Mouse (Mus musculus) kidney, postnatal 36 days (tissue): ENCODE results near the gene Smpdl3a.
A peak's percentile ranks its signal among the peaks of the same experiment; 100 is the strongest.

ENCODE experiments used
- DNase-seq, 2 experiments: peaks; one replicate each; pipeline ENCODE4 v3.0.0; 2021 to 2022; ENCODE audit warnings: mixed read lengths in 2 of 2

Smpdl3a gene

DNA sequence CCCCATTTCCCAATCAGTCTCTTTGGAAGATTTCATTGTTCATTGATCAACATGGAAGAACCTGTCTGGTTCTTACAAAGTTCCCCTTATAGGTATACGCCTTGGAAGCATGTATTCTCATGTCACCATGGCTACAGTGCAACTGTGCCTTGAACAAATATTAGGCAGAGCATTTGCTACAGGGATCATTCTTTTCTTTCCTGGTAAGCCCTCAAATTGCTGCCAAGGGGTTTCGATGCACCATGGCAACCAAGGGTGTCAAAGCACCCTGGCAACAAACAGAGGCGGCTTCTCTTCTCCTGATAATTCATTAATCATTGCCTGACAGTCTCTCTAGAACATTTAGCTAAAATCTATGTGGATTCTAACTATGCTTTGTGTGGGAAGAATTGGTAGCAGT, 28.3 kb downstream of the Smpdl3a start:
- no peak for DNase-seq

DNA sequence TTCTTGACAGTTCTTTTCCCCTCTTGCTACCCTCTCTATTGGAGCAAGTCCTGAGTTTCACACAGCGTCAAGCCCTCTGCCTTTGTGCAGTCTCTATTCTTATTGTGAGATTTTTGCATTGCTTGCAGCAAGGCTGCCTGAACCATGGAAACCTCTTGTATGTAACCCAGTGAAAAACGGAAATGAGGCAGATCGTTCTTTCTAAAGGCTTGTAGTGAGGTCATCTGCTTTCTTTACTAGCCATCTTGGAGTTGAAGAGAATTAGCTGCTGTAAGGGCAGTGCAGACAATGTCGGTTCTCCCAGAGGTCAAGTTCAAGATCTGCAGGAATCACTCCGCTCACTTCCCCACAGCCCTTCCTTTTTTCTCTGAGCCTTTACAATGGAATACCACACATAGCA, 34.5 kb downstream of the Smpdl3a start:
- DNase-seq, result no peak

DNA sequence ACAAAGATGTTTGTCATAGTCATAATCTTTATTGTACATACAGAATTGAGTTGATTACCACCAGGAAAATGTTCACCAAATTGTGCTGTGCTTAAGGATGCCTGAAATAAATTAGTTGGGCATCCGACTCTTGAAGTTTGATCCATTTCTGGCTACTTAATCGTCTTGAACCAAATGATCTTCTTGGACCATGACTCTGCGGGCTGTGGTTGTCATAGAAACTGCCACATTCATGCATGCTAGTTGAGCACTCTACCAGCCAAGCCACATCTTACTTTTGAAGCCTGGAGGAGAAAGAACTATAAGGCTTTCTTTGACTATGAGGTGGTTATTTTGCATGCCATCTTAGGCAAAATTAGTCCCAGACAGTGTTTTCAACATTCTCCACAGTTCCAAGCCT, 35.5 kb downstream of the Smpdl3a start:
- no peak for DNase-seq

DNA sequence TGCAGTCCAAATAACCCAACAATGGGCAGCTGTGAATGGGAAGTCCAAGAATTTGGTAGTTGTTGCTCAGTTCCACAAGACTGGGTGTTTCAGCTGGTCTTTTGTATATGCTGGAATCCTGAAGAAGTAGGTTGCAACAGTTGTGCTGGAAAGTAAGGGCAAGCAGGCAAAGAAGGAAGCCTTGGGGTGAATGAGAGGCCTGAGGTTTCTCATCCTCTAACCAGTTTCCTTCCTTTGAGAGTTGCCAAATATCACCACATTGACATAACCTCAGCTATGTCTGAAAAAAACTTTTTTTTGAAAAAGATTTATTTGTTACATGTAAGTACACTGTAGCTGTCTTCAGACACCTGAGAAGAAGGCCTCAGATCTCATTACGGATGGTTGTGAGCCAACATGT, 41.0 kb downstream of the Smpdl3a start:
- DNase-seq, result no peak

DNA sequence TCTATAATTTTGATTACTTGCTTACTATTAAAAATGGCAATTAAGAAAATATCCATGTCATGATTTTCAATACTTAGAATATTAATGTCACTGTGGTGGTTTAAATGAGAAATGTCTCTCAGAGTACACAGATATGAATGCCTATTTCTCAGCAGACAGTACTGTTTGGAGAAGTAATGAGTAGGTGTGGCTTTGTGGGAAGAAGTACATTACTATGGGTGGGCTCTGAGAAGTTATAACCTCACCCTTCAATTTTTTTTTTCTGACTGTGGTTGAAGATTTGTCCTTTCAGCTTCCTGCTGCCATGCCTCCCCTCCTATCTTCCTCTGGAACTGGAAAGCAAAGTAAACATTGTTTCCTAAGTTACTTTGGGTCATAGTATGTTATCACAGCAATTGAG, 41.8 kb downstream of the Smpdl3a start:
- DNase-seq, result no peak

DNA sequence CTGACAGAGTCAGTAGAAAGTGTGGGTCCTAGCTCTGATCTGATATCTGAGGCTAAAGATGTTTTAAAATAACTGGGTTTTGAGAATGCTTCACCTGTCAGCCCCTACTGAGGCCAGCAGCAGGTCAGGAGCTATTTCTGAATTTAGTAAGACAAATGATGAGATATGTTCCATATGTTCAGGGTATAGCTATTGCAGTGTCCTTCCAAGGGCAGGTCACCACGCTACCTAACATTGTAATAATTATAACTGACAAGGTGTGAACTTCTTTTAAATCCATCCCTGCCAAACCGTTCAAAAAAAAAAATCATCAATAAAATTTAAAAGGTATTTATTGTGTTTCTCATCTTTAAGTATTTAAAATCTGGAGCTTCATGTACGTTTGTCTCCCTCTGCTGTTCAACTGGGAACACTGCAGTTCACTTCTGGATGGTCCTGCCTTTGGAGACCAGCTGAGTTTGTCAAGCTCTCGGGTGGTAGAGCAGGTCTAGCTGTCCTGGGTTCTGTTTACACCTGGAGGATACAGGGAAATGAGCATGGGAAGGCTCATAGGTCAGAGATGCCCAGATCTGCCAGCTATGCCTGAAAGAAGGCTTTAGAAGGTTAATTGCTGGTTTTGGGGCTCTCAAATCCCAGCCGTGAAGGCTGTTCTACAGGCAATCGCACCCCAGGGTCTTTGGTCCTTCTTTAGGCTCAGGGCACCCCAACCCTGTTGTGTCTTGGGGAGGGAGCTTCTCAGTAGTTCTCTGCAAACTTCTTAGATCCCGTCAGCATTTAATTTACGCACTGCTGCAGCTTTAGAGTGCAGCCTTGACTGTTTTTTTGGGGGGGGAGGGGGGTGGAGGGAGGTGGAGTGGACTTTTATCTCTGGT, 47.7 kb downstream of the Smpdl3a start:
- DNase-seq, result peak; percentile 49 to 64

DNA sequence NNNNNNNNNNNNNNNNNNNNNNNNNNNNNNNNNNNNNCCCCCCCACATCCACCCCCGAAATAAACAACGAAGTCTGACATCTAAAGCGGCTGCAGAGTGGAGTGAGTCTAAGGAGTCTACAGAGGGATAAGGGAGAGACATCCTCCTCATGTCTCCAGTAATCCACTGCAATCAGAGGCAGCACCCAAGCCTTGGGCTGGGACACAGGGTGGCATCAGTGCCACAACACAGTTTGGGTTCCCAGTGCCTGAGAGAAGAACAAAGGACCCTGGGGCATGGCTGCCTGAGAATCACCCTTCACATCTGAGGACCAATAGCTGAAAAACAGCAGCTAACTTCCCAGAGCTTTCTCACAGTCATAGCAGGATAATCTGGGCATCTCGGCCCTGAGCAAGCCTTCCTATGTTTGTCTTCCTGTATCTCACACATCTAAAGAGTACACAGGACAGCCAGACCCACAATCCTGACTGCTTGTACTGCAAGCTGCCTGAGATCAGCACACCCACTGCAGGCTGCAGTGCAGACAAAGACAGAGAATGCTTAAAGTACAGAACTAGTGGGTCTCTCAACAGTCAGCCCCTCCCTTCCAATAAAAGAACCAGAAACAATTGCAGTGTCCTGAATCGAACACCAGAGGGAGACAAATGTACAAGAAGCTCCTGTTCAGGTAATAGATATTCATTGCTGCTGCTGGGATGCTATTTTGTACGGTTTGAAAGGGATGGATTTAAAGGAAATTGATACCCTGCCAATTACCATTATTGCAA, 54.0 kb downstream of the Smpdl3a start:
- DNase-seq, result peak; percentile 20 to 42
